Mouse (Mus musculus): Measurements from ENCODE around the gene Twistnb. TPM values are rescaled to one million over a fixed set of nuclear protein-coding genes. Genes with fewer than 3 reads are reported as not detected.

Twistnb gene
- 39.9 and 43.5 TPM in 2 replicates for polyA plus RNA-seq (2015; fragmentation: Nextera tagmentation; extraction: Ambion mirVana)

DNA sequence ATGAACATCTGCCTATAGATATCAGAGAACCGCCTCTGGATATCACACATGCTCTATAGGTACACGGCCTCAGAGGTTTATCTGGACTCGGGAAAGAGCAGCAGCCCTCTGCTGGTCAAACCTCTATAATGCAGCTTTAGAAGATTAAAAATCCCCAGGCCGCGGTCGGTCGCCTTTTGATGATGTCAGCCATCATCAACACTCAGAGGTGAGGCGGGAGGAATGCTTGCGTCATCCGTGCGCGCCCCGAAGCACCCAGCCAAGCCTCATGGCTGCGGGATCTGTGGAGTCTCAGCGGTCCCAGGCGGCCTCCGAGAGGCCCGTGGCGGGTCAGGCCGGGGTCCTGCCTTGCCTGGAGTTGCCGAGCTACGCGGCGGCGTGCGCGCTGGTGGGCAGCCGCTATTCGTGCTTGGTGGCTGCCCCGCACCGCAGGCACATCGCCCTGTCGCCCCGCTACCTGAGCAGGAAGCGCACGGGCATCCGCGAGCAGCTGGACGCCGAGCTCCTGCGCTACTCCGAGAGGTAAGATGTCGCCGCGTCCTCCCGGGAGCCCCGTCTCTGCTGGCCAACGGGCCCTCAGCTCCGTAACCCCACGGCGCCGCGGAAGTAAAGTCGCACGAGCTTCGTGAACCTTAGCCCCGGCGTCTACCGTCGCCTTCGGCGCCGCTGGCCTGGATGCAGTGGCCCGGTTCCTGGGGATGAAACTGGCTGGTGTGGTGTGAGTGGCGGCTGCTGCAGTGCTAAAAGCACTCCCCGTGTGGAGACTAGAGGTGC, at the start of gene Twistnb:
Gene Twistnb (plus strand): TSS at position 249 of the 774 bp plus-strand sequence.
- Histone ChIP-seq H3K36me3 (0 out of 2 replicates have a peak, but pooled peaks cover 3% of the 10 kb centered on the region), H3K27ac (peak within 1 kb of the TSS; percentile 73), H3K9ac (peak within 1 kb of the TSS; percentile 88), H3K4me2 (peak within 1 kb of the TSS; percentile 82), H3K4me1 (replicated peaks) (peaks cover 9% of the 10 kb centered on the region), H3K4me3 (replicated peaks) (peak within 1 kb of the TSS; percentile 99), H3K27me3 (no peaks in the 10 kb centered on the region), H3K9me3 (replicated peaks) (no peaks in the 10 kb centered on the region)
- ATAC-seq (ENCODE audit: low read depth), result peak; percentile 94
- WGBS (ENCODE audit: insufficient replicate concordance), result under 1% methylated on average over 66 of the region's 66 CpGs
- DNase-seq, result peak; percentile 92

DNA sequence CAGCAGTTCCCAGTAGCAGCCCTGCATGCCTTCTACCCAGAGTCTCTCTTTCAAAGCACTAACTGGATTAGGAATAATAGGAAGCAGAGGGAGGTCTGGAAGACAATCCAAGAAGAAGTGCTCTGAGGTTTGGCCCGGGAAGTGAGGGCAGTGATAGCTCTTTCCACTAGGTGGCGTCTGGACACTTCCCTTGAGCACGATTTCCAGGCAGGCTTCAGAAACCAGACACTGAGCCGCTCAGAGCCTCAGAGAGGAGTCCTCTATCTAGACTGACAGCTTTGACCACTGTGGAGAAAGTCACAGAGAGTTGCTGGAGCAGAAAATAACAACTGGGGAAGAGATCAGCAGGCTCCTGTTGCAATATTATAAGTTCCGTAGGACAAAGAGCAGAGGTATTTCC, 40.6 kb upstream of the Twistnb start:
- H3K4me3 ChIP-seq (replicated peaks), result no peak overlapping the region
- WGBS (ENCODE audit: insufficient replicate concordance), result 14% methylated on average over 5 of the region's 5 CpGs
- H3K9ac ChIP-seq, result no peak overlapping the region
- H3K27me3 ChIP-seq, result no peaks in the 10 kb centered on the region
- H3K9me3 ChIP-seq (replicated peaks), result no peaks in the 10 kb centered on the region
- ATAC-seq (ENCODE audit: low read depth) (peak; percentile 45; the same call in 1 of the 2 replicates), DNase-seq (peak; percentile 35)
- H3K4me1 ChIP-seq (replicated peaks), result peaks cover 3% of the 10 kb centered on the region; the same call in 1 of the 2 replicates
- no peaks in the 10 kb centered on the region for H3K36me3 ChIP-seq
- H3K4me2 ChIP-seq, result no peak overlapping the region
- H3K27ac ChIP-seq, result no peak overlapping the region

DNA sequence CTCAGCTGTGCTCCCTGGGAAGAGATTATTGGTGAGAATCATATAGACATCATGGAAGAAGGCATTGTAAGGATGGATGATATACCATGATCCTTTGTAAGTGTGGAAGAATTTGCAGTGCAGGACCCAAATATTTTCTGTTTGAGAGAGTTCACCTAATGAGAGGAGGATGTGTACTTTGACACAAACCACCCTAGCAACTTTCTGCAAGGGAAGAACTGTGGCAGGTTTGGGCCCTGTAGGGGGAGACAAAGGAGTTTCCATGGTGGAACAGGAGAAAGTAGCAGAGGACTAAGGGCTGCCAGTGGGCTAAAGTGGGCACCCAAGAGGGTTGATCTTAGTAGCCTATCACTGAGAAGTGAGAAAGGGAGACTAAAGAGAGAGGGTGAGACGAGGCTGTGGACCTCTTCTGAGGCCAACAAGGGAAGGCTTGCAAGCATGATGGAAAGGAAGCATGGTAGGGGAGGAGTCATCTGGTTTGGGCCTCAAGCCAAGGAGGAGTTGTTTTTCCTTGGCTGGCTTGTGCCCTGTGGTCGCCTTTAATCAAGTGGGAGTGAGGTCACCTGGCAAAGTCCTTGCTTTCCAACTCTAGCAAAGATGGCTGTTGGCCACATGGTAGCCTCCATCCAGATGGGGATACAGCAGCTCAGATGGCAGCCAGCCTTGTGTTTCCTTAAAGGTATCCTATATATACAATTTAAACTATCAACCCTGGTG, 38.4 kb upstream of the Twistnb start:
- no peak overlapping the region for H3K9ac ChIP-seq
- peaks cover 16% of the 10 kb centered on the region for H3K4me1 ChIP-seq (replicated peaks)
- no peak overlapping the region for H3K27ac ChIP-seq
- no peaks in the 10 kb centered on the region for H3K36me3 ChIP-seq
- H3K4me2 ChIP-seq, result no peak overlapping the region
- no peak overlapping the region for H3K4me3 ChIP-seq (replicated peaks)
- no peaks in the 10 kb centered on the region for H3K9me3 ChIP-seq (replicated peaks)
- WGBS (ENCODE audit: insufficient replicate concordance), result 52% methylated on average over 2 of the region's 2 CpGs
- ATAC-seq (ENCODE audit: low read depth), result no peak
- DNase-seq, result no peak
- no peaks in the 10 kb centered on the region for H3K27me3 ChIP-seq

DNA sequence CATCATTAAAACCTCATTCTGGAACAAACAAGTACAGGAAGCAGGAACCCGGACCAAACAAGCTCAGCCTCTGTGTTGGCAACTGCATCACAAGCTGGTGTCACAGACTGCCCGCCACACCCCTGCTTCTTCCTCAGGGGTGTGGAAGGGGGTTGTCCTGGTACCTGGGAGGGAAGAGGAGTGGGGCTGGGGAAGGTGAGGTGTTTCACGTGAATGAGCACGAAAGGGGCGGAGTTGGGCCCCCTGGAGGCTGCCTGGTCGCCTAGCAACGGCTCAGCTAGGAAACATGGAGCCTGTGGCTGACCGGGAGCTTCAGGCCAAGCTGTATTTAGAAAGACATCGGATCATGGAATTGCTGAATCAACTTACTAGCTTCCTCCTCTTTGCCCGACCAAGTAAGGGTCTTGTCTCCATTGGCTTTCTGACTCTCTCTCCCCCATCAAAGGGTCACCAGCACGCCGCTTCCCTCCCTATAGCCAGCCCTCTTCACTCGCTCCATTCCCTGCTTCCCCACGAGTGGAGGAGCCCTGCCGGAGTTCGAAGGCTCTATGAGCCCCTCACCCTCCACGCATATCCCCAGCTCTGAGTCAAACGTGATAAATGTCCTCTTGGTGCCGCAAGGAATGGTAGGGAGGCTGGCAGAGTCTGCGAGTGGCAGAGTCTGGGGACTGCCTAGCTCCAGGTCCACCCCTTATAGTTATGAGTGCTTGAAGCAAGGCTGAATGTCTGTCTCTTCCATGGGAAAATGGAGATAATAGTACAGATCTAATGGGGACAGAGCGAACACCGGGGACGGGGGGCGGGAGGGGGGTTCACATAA, 34.4 kb upstream of the Twistnb start, which contains the start of gene Efcab10:
Gene Efcab10 (plus strand): TSS at position 51 of the 820 bp plus-strand sequence.
- WGBS (ENCODE audit: insufficient replicate concordance), result 24% methylated on average over 24 of the region's 24 CpGs
- H3K9ac ChIP-seq, result no peak within 1 kb of the TSS; the same call in 1 of the 2 replicates

DNA sequence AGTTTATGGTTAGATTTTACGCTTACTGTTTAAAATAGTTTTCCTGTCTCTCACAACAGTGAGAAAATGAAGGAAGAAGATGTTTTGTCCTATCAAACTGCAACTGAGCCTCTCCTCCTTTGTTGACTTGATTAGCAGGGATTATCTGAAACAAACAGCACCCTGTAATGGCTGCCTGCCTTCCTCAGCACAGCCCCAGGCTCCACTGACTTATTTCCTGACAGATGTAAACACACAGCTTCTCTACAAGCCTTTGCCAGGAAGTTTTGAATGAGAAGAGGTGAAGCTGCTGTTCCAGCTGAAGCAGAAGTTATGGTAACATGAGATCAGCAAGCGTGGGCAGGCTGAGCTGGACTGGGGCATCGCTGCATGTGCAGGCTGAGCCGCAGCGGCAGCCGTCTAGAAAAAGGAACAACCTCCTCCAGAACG, 26.2 kb upstream of the Twistnb start:
- DNase-seq (no peak), ATAC-seq (ENCODE audit: low read depth) (peak; percentile 65)
- 14% methylated on average over 7 of the region's 7 CpGs for WGBS (ENCODE audit: insufficient replicate concordance)

More for the DNA sequence above, 34.4 kb upstream of the Twistnb start, which contains the start of gene Efcab10:
- Histone ChIP-seq H3K27me3 (no peaks in the 10 kb centered on the region), H3K4me1 (replicated peaks) (peaks cover 13% of the 10 kb centered on the region; the same call in 1 of the 2 replicates), H3K27ac (no peak within 1 kb of the TSS), H3K4me2 (peak within 1 kb of the TSS; percentile 28), H3K9me3 (replicated peaks) (no peaks in the 10 kb centered on the region), H3K36me3 (no peaks in the 10 kb centered on the region), H3K4me3 (replicated peaks) (no peak within 1 kb of the TSS)
- ATAC-seq (ENCODE audit: low read depth), result no peak
- DNase-seq, result no peak

DNA sequence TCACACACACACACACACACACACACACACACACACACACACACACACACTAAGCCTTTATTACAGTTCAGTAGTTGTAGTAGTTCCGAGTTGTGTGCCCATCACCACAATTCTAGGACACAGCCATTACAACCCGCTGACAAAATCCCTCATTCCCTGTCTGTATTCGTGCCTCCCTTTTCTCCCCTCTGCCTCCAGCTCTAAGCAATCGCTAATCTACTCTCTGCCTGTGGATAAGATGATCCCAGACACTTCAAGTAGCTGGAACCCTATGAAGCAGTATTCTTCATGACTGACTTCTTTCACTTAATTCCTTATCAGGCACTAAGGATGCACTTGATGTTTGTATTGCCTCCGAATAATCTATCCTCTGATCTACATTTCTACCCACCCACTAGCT, 24.4 kb upstream of the Twistnb start:
- Histone ChIP-seq H3K9me3 (replicated peaks) (no peaks in the 10 kb centered on the region), H3K4me3 (replicated peaks) (no peak overlapping the region), H3K27me3 (no peaks in the 10 kb centered on the region), H3K36me3 (no peaks in the 10 kb centered on the region), H3K27ac (no peak overlapping the region), H3K9ac (no peak overlapping the region), H3K4me1 (replicated peaks) (peaks cover 3% of the 10 kb centered on the region; the same call in 1 of the 2 replicates), H3K4me2 (no peak overlapping the region)
- no peak for DNase-seq
- whole genome bisulfite sequencing (ENCODE audit: insufficient replicate concordance), result 66% methylated on average over 5 of the region's 5 CpGs
- no peak for ATAC-seq (ENCODE audit: low read depth)

More for the DNA sequence above, 26.2 kb upstream of the Twistnb start:
- Histone ChIP-seq H3K4me3 (replicated peaks) (no peak overlapping the region), H3K36me3 (no peaks in the 10 kb centered on the region), H3K9ac (no peak overlapping the region), H3K4me2 (peak overlapping the region; percentile 35), H3K27me3 (no peaks in the 10 kb centered on the region), H3K9me3 (replicated peaks) (no peaks in the 10 kb centered on the region), H3K27ac (no peak overlapping the region), H3K4me1 (replicated peaks) (peaks cover 3% of the 10 kb centered on the region; the same call in 1 of the 2 replicates)

DNA sequence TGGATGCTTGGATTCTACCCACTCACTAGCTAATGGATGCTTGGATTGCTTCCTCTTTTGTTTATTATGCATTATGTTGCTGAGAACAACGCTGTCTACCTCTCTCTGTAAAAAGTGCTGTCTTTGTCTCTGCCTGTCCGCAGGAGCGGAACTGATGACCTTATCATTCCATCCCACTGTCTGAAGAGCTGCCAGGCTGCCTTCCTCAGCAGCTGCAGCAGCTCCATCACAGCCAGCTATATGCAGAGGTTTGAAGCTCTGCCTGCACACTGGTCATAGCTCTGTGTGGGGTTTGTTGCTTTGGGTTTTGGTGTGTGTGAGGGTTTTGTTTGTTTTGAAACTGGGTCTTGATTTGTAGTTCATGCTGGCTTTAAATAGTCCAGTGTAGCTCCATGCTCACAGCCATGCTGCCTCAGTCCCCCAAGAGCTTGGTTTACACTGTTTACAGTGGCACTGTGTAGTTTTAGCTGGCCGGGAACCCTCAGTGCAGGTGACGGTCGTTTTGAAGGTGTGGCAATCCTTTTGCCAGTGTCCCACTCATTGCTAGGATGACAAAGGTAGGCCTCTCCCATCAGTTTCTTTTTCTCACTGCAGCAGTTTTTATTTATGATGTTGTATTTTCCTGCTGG, 23.9 kb upstream of the Twistnb start:
- H3K4me1 ChIP-seq (replicated peaks), result peaks cover 3% of the 10 kb centered on the region; the same call in 1 of the 2 replicates
- no peak for DNase-seq
- H3K9me3 ChIP-seq (replicated peaks), result no peaks in the 10 kb centered on the region
- H3K27me3 ChIP-seq, result no peaks in the 10 kb centered on the region
- H3K4me2 ChIP-seq, result no peak overlapping the region
- H3K4me3 ChIP-seq (replicated peaks), result no peak overlapping the region
- H3K36me3 ChIP-seq, result no peaks in the 10 kb centered on the region
- no peak overlapping the region for H3K27ac ChIP-seq
- WGBS (ENCODE audit: insufficient replicate concordance), result 32% methylated on average over 6 of the region's 6 CpGs
- no peak for ATAC-seq (ENCODE audit: low read depth)
- no peak overlapping the region for H3K9ac ChIP-seq

DNA sequence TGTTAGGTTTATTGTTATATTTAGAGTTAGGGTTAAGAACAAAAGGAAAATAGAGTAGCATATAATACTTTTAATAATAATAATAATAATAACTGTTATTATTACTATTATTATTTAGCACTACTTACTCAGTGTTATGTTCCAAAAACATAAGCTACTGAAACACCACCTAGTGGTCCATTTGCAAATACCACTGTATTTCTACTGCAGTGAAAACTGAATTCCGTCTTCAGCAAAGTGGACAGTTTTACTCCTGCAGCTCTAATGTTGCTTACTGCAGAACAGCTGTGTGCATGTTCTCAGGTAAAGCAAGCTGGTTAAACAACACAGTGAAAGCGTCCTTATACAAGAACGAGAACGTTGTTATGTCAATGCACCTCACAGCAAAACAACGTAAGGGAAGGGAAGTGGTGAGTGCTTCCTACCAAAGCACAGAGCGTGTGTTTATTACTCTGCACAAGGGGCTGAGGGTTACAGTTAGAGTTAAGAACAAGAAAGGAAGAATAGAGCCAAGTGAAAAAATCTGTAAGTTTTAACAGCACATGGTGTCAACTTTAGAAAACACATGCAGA, 17.8 kb upstream of the Twistnb start:
- 27% methylated on average over 6 of the region's 6 CpGs for WGBS (ENCODE audit: insufficient replicate concordance)
- ATAC-seq (ENCODE audit: low read depth), result no peak
- no peak for DNase-seq

DNA sequence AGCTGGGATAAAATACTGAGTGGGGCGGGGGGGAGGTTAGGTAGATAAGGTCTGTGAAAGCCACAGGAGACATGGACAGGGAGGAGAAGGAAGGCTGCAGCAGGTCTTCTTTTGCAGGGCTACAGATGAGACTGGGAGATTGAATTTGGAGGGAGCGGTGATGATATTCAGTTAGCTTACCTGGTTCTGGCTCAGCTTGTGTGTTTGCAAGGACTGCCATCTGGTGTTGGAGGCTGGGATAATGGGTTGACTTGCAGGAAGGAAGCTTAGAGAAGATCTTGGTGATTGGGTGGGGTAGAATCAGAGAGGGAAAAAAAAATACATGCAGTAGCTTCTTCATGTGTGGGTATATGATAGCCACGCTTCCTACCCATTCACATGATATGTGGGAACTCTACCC, 5.1 kb upstream of the Twistnb start:
- no peak overlapping the region for H3K27ac ChIP-seq
- 21% methylated on average over 3 of the region's 3 CpGs for WGBS (ENCODE audit: insufficient replicate concordance)
- no peaks in the 10 kb centered on the region for H3K36me3 ChIP-seq
- H3K4me1 ChIP-seq (replicated peaks), result no peaks in the 10 kb centered on the region; the same call in 1 of the 2 replicates
- H3K9ac ChIP-seq, result no peak overlapping the region
- ATAC-seq (ENCODE audit: low read depth) (no peak), DNase-seq (no peak)
- H3K4me3 ChIP-seq (replicated peaks), result no peak overlapping the region
- no peaks in the 10 kb centered on the region for H3K9me3 ChIP-seq (replicated peaks)
- no peak overlapping the region for H3K4me2 ChIP-seq
- H3K27me3 ChIP-seq, result peaks cover 6% of the 10 kb centered on the region; the same call in 1 of the 2 replicates

More for the DNA sequence above, 17.8 kb upstream of the Twistnb start:
- Histone ChIP-seq H3K4me2 (no peak overlapping the region), H3K36me3 (no peaks in the 10 kb centered on the region), H3K27ac (no peak overlapping the region), H3K9me3 (replicated peaks) (no peaks in the 10 kb centered on the region), H3K4me1 (replicated peaks) (no peaks in the 10 kb centered on the region), H3K4me3 (replicated peaks) (no peak overlapping the region), H3K27me3 (no peaks in the 10 kb centered on the region), H3K9ac (no peak overlapping the region)

DNA sequence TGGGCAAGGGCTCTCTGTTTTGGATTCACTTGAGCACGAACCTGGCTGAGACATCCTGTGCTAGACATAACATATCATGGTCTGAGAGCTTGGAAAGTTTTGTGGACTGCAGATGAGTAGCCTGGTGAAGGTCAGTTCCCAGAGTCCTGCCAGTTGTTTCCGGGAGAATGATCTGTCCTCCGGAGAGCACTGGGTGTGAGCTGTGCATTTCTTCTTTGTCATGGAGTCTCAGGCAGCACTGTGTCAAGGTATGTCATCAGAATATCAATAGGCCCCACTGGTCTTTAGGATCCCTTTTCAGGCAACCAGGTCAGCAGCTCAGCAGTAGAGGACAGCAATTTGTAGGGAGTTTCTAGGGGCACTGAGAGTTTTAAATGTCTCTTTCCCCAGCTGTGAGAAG, 2.1 kb upstream of the Twistnb start:
- no peak overlapping the region for H3K4me3 ChIP-seq (replicated peaks)
- peaks cover 8% of the 10 kb centered on the region for H3K4me1 ChIP-seq (replicated peaks)
- no peaks in the 10 kb centered on the region for H3K36me3 ChIP-seq
- no peaks in the 10 kb centered on the region for H3K9me3 ChIP-seq (replicated peaks)
- H3K27me3 ChIP-seq, result peaks cover 6% of the 10 kb centered on the region; the same call in 1 of the 2 replicates
- WGBS (ENCODE audit: insufficient replicate concordance), result 31% methylated on average over 3 of the region's 3 CpGs
- DNase-seq (no peak), ATAC-seq (ENCODE audit: low read depth) (no peak)
- no peak overlapping the region for H3K4me2 ChIP-seq
- H3K9ac ChIP-seq, result no peak overlapping the region
- H3K27ac ChIP-seq, result no peak overlapping the region
